Mouse (Mus musculus): ENCODE measurements around the gene 4930402H24Rik. TPM values are rescaled to one million over a fixed set of nuclear protein-coding genes. Genes with fewer than 3 reads are reported as not detected.

4930402H24Rik gene
- 26.2 TPM for polyA plus RNA-seq (2017; shearing (Covaris generic))

DNA sequence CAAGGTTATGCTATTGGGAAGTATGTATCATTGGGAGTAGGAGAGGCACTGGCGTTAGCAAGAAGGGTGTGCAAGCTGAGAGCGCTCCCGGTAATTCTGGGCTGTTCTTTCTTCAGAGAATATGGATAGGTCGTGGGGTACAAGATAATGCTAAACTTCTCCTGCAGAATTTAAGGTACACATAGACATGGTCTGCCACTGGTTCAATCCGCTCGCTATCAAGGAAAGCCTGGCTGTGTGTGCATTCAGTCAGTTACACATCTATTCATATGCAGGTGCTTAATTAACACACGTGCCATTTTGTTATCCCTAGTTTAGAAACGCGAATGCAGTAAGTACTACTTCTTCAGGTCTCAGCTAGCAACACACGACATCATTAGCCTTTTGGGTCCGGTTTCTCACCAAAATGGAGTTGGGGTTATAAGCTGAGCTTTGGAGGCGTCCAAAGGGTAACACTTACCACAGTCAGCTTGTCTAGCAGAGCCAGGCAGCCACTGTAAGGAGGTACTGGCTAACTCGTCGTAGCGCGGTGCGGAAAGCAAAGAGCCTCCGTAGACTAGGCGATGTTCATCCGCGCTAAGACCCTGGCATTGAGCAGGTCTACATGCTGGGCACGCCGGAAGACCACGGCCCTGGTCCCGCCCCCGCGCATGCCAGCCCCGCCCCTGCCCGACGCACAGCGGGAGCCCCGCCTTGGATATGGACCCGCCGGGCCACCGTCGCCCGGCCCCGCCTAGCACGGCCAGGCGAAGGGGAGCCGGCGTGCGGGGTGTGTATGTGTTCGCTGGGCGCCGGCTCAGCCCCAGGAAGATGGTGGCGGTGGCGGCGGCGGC lies at the start of gene 4930402H24Rik, which contains the start of gene Atrn:
Gene 4930402H24Rik (minus strand): TSS at position 656 of the 833 bp plus-strand sequence.
Gene Atrn (plus strand): TSS at position 745 of the 833 bp plus-strand sequence.

DNA sequence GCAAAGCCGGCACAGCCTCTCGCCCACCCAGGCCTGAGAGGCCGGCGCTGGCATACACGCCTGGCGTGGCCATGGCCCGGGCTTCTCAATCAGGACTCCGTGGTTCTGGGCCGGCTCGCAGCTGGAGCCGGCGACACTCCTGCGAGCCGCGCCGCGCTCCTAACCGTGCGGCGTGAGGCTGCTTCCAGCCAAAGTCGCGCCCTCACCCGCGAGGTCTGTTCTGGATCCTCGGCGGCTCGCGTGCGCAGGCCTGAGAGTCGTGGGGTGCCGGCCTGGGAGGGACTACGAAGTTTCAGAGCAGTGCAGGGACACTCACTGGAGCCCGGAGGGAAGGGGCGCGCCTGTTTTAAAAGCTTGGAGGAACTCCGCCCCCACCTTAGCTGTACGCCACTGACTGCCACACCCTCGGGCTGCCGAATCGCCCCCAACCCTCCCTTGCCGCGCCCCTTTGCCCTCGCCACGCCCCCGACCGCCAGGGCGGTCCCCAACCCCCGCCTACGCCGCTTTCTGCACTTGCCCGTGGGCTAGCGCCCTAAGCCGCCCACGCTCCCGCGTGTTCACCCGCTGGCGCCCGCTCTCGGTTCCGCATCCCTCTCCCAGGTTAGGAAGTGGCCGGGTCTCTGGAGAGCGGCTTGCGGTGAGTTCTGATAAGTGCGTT lies 208.9 kb downstream of the 4930402H24Rik start, which contains the start of gene Slc4a11:
Gene Slc4a11 (minus strand): TSS at position 367 of the 658 bp plus-strand sequence.

DNA sequence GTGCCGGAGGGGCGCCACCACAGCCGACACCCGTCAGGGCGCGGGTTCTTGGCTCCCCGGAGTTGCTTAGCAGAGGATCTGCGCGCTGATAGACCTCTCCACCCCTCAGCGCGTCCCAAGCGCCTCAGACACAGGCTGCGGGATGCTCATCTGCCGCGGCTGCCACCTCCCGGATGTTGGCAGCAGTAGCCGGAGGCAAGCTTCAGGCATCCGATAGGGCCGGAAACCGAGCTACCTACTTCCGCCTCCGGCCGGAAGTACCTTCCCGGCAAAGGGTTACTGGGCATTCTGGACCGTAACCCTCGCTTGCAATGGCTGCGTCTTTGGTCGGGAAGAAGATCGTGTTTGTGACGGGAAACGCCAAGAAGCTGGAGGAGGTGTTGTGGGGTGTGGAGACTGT lies 238.6 kb downstream of the 4930402H24Rik start, which contains the start of gene Itpa:
Gene Itpa (plus strand): TSS at position 52 of the 400 bp plus-strand sequence.

DNA sequence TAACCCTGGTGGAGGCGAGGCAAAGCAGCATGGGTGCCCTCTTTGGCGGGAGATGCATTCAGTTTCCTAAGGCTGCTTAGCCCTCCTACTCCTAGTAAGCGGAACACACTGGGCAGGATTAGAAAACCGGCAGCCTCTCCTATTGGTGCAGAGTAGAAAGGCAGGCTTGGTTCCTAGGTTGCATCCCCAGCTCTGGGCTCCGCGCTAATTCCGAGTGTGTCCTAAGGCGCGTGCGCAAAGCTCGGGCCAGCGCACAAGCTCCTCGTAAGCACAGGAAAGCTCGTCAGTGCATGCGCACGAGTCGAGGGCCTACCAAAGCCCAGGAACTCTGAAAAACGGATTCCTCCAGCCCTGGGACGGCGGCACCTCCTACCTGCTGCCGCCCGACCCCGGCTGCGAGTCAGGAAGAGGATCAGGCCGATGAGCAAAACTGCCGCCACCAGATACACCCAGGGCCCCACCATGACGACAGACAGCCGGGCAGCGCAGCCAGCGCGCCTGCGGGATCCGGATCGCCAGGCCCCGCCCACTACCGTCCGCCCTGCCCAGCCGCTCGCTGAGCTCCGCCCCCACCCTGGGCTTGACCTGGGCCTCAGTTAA lies 242.0 kb downstream of the 4930402H24Rik start, which contains the start of gene Ddrgk1:
Gene Ddrgk1 (minus strand): TSS at position 558 of the 600 bp plus-strand sequence.

Other genes with a start within 250 kb of the 4930402H24Rik start
- gene Ddrgk1, start 241.7 kb downstream of the 4930402H24Rik start, polyA plus RNA-seq (2017; shearing (Covaris generic)): 204 TPM
- 22.1 TPM for gene Itpa, start 238.8 kb downstream of the 4930402H24Rik start, polyA plus RNA-seq (2017; shearing (Covaris generic))
- 0.27 TPM for gene Slc4a11, start 208.9 kb downstream of the 4930402H24Rik start, polyA plus RNA-seq (2017; shearing (Covaris generic))
- gene Atrn, start 89 bp upstream of the 4930402H24Rik start, polyA plus RNA-seq (2017; shearing (Covaris generic)): 20.1 TPM
- gene Gfra4, start 136.7 kb upstream of the 4930402H24Rik start, polyA plus RNA-seq (2017; shearing (Covaris generic)): not detected
- not detected for gene Adam33, start 157.4 kb upstream of the 4930402H24Rik start, polyA plus RNA-seq (2017; shearing (Covaris generic))
- gene Siglec1, start 180.4 kb upstream of the 4930402H24Rik start, polyA plus RNA-seq (2017; shearing (Covaris generic)): 0.05 TPM
- 0.36 TPM for gene Hspa12b, start 220.9 kb upstream of the 4930402H24Rik start, polyA plus RNA-seq (2017; shearing (Covaris generic))
- gene Gm11037, start 227.1 kb upstream of the 4930402H24Rik start, polyA plus RNA-seq (2017; shearing (Covaris generic)): not detected